Mouse (Mus musculus) lung, postnatal 0 days (tissue): ENCODE measurements at regions not wholly inside any gene's neighbourhood (a gene's known extent, or its start where the extent isn't known, plus 50 kb on each side); places are given as distances from the start of the nearest gene placed in this dataset.

Source experiments
- ATAC-seq: fragments of 200-750 bp; cut with Nextera tagmentation; 2 replicates; pipeline ENCODE4 v1.8.0; 2017; ENCODE audit warnings: moderate library complexity
- DNase-seq: peaks from one replicate; pipeline ENCODE4 v3.0.0-alpha.2; 2016; ENCODE audit warnings: low spot score
- H3K27ac ChIP-seq: fragments of 300-500 bp; sonication (generic); 2 replicates; pipeline ENCODE4 v1.5.1; 2014; ENCODE audit warnings: antibody characterized with exemption, mild to moderate bottlenecking, low read length, mixed read lengths
- H3K27me3 ChIP-seq: fragments of 300-500 bp; sonication (generic); replicated peaks from 2 replicates; pipeline ENCODE4 v1.6.1; 2014; ENCODE audit warnings: low read length, mixed read lengths; ENCODE audit not compliant: insufficient read depth
- H3K36me3 ChIP-seq: fragments of 300-500 bp; sonication (generic); 2 replicates; pipeline ENCODE4 v1.6.1; 2014; ENCODE audit warnings: low read length, mixed read lengths; ENCODE audit not compliant: insufficient read depth
- H3K4me1 ChIP-seq: fragments of 300-500 bp; sonication (generic); 2 replicates; pipeline ENCODE4 v1.6.1; 2014; ENCODE audit warnings: antibody characterized with exemption, low read depth, low read length, mixed read lengths; ENCODE audit not compliant: insufficient read depth
- H3K4me2 ChIP-seq: fragments of 300-500 bp; sonication (generic); replicated peaks from 2 replicates; pipeline ENCODE4 v1.6.1; 2014; ENCODE audit warnings: low read depth, mild to moderate bottlenecking, low read length, moderate library complexity, mixed read lengths
- H3K4me3 ChIP-seq: fragments of 300-500 bp; sonication (generic); 2 replicates; pipeline ENCODE4 v1.5.1; 2014; ENCODE audit warnings: low read depth, low read length
- H3K9ac ChIP-seq: fragments of 300-500 bp; sonication (generic); replicated peaks from 2 replicates; pipeline ENCODE4 v1.6.1; 2014; ENCODE audit warnings: low read depth, mild to moderate bottlenecking
- H3K9me3 ChIP-seq: fragments of 300-500 bp; sonication (generic); 2 replicates; pipeline ENCODE4 v1.6.1; 2016; ENCODE audit warnings: low read length, mixed read lengths
- CTCF ChIP-seq: IDR thresholded peaks from 2 replicates; pipeline ENCODE4 v1.5.1; 2016; ENCODE audit warnings: antibody characterized with exemption, mild to moderate bottlenecking
- EP300 ChIP-seq: IDR thresholded peaks from 2 replicates; pipeline ENCODE4 v1.6.1; 2016; ENCODE audit warnings: antibody characterized with exemption, mild to moderate bottlenecking, control low read depth
- WGBS: fragments of 180-500 bp; shearing (Covaris S2); extraction: QIAGEN DNeasy Blood & Tissue Kit; methylation state at CpG from one replicate; pipeline ENCODE4 v1.1.7; 2014; 5-methylcytosine and 5-hydroxymethylcytosine counted together

GRCm38 (mm10) chr2:133688121-133688787 is 136.3 kb downstream of the Bmp2 start:
- TF ChIP-seq EP300 (no peak), CTCF (no peak)
- ATAC-seq: no peak

GRCm38 (mm10) chr2:133688788-133689155 is 136.8 kb downstream of the Bmp2 start:
- DNase-seq: no peak
- no peak for ATAC-seq
- Histone ChIP-seq H3K27me3 (no peaks in the 10 kb centered on the region), H3K4me3 (no peak overlapping the region), H3K4me2 (no peak overlapping the region), H3K9me3 (no peaks in the 10 kb centered on the region), H3K27ac (no peak overlapping the region), H3K36me3 (no peaks in the 10 kb centered on the region), H3K4me1 (no peaks in the 10 kb centered on the region), H3K9ac (no peak overlapping the region)
- TF ChIP-seq EP300: no peak
- TF ChIP-seq CTCF: no peak
- 57% methylated on average over 3 of the region's 3 CpGs for WGBS

More at GRCm38 (mm10) chr2:133688121-133688787, 136.3 kb downstream of the Bmp2 start:
- H3K9ac ChIP-seq: no peak overlapping the region
- H3K36me3 ChIP-seq: no peaks in the 10 kb centered on the region
- no peak overlapping the region for H3K27ac ChIP-seq
- H3K27me3 ChIP-seq: no peaks in the 10 kb centered on the region
- WGBS: 61% methylated on average over 7 of the region's 7 CpGs
- DNase-seq: no peak
- no peak overlapping the region for H3K4me3 ChIP-seq
- H3K4me2 ChIP-seq: no peak overlapping the region
- no peaks in the 10 kb centered on the region for H3K9me3 ChIP-seq
- no peaks in the 10 kb centered on the region for H3K4me1 ChIP-seq

- TF ChIP-seq CTCF: no peak
- TF ChIP-seq EP300: no peak
- no peak overlapping the region for H3K27ac ChIP-seq
- 40% methylated on average over 8 of the region's 8 CpGs for WGBS
- H3K9me3 ChIP-seq: no peaks in the 10 kb centered on the region
- no peaks in the 10 kb centered on the region for H3K36me3 ChIP-seq
- no peak overlapping the region for H3K9ac ChIP-seq
- H3K4me1 ChIP-seq: no peaks in the 10 kb centered on the region
- H3K4me3 ChIP-seq: no peak overlapping the region
- no peaks in the 10 kb centered on the region for H3K27me3 ChIP-seq
- no peak for DNase-seq
- no peak for ATAC-seq
- no peak overlapping the region for H3K4me2 ChIP-seq
These were observed 157.0 kb downstream of the Bmp2 start for GRCm38 (mm10) chr2:133708735-133709584.

- H3K9ac ChIP-seq: no peak overlapping the region
- H3K4me2 ChIP-seq: no peak overlapping the region
- H3K27ac ChIP-seq: no peak overlapping the region
- DNase-seq (no peak), ATAC-seq (no peak)
- no peaks in the 10 kb centered on the region for H3K4me1 ChIP-seq
- no peak overlapping the region for H3K4me3 ChIP-seq
- TF ChIP-seq CTCF (no peak), EP300 (no peak)
- H3K9me3 ChIP-seq: no peaks in the 10 kb centered on the region
- H3K27me3 ChIP-seq: no peaks in the 10 kb centered on the region
- WGBS: 42% methylated on average over 5 of the region's 5 CpGs
- H3K36me3 ChIP-seq: no peaks in the 10 kb centered on the region
These were observed 164.3 kb downstream of the Bmp2 start for GRCm38 (mm10) chr2:133716243-133716642.

GRCm38 (mm10) chr2:133717076-133717475 is 165.1 kb downstream of the Bmp2 start:
- Histone ChIP-seq H3K27me3 (no peaks in the 10 kb centered on the region), H3K4me2 (no peak overlapping the region), H3K27ac (no peak overlapping the region), H3K9ac (no peak overlapping the region), H3K36me3 (no peaks in the 10 kb centered on the region), H3K9me3 (no peaks in the 10 kb centered on the region), H3K4me1 (no peaks in the 10 kb centered on the region), H3K4me3 (no peak overlapping the region)
- ATAC-seq: no peak
- 46% methylated on average over 2 of the region's 2 CpGs for WGBS
- TF ChIP-seq EP300 (no peak), CTCF (no peak)
- no peak for DNase-seq

- Histone ChIP-seq H3K4me1 (no peaks in the 10 kb centered on the region), H3K36me3 (no peaks in the 10 kb centered on the region), H3K4me3 (no peak overlapping the region), H3K9ac (no peak overlapping the region), H3K4me2 (no peak overlapping the region), H3K27me3 (no peaks in the 10 kb centered on the region), H3K9me3 (no peaks in the 10 kb centered on the region), H3K27ac (no peak overlapping the region)
- DNase-seq (peak; percentile 27), ATAC-seq (peak; percentile 21; the same call in 1 of the 2 replicates)
- 63% methylated on average over 7 of the region's 7 CpGs for WGBS
- peak; percentile 64 for TF ChIP-seq CTCF
- TF ChIP-seq EP300: no peak
These were observed 172.4 kb downstream of the Bmp2 start for GRCm38 (mm10) chr2:133724310-133724709.
